Mouse (Mus musculus): ENCODE measurements at regions not wholly inside any gene's neighbourhood (a gene's known extent, or its start where the extent isn't known, plus 50 kb on each side); places are given as distances from the start of the nearest gene placed in this dataset.

GRCm38 (mm10) chr14:58282264-58282663, 211.9 kb downstream of the Fgf9 start:
- TF ChIP-seq USF2 (IDR thresholded peaks at IDR 0.05; ENCODE audit: borderline replicate concordance in 1 of 2, insufficient read depth in 1 of 2, low read depth in 1 of 2, low read length in 2 of 2) = no peak
- no peak for TF ChIP-seq MAX (IDR thresholded peaks at IDR 0.05; ENCODE audit: low read length)
- TF ChIP-seq ZNF384 (IDR thresholded peaks at IDR 0.05; ENCODE audit: low read depth, low read length) = no peak

Measured in MEL (cell line).